Mouse (Mus musculus) heart, adult 2 months (tissue): ENCODE data around the gene Vmn1r217.

Experiments used
- CTCF ChIP-seq: fragments of 200-600 bp; IDR thresholded peaks from 2 replicates; pipeline ENCODE4 v1.8.1; 2022; ENCODE audit warnings: antibody characterized with exemption, mild to moderate bottlenecking, moderate library complexity
- POLR2A ChIP-seq: fragments of 200-500 bp; IDR thresholded peaks from 2 replicates; pipeline ENCODE4 v1.6.1; 2011; ENCODE audit warnings: mild to moderate bottlenecking, low read depth, low read length, control low read depth; ENCODE audit not compliant: insufficient read depth

DNA sequence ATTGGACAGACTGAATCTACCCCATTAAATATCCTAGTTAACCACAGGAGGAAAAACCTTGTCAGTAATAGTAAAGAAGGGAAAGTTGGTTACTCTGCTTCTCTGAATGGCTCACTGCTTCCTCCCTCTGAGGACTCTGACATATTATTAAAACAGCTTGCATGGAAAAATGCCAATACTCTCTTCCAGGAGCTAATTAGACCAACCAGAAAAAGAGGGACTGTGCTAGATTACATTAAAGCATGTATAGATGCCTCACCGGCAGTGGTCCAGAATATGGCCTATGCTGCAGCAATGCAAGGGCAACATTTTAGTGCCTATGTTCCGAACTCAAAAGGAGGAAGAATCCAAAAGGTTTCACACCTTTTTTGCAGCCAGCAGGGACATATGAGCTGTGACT, 20.9 kb upstream of the Vmn1r217 start:
- TF ChIP-seq CTCF (no peak), POLR2A (no peak)
